Mouse (Mus musculus): Measurements from ENCODE around the gene Rab37.

The Rab37 gene

DNA sequence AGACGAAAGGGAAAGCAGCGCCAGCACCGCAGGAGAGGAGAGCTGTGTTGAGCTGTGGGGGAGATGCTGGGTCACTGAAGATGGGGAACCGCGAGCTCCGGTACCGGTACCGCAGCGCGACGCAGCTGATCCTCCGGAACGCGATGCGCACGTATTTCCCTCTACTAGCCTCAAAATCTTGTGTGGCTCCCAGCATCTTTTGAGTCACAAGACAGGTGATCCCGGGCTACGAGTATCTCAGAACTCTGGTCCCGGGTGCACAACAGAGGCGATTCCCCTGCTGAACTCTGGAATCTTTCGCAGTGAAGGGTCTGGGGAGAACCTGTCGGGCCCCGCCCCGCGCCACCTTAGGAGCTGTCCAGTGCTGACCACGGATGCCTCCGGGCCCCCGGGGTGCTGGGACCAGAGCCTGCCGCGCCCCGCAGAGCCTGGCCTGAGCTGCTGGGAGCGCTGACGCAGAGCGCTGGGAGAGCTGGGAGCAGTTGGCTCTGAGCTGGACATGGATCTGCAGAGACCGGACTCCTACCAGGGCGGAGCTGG lies at the start of gene Rab37:
Gene Rab37, plus strand, starts transcription at position 70 of the 540 bp plus-strand sequence.
- in situ Hi-C loops (cut with MboI, MseI), result no loop called here

DNA sequence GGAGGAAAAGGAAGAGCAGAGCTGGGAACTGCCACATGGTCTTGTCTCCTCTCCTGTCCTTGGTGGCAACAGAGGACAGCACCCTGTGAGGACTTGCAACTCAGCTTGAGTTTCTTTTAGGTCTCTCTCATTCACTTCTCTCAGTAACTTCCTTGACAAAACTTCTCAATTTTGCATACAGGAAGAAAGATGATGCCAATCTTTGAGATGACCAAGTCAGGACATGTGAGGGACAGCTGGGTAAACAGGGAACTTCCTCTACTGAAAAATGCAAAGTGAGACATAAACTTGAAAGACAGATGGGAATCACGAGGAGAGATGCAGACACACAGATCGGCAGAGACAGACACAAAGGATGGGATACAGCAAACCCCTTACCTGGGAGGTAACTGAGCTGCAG lies 43.0 kb upstream of the Rab37 start, which contains the start of gene Cd300ld3:
Gene Cd300ld3, minus strand, starts transcription at position 151 of the 400 bp plus-strand sequence.
- in situ Hi-C loops (cut with MboI, MseI), result no loop called here

DNA sequence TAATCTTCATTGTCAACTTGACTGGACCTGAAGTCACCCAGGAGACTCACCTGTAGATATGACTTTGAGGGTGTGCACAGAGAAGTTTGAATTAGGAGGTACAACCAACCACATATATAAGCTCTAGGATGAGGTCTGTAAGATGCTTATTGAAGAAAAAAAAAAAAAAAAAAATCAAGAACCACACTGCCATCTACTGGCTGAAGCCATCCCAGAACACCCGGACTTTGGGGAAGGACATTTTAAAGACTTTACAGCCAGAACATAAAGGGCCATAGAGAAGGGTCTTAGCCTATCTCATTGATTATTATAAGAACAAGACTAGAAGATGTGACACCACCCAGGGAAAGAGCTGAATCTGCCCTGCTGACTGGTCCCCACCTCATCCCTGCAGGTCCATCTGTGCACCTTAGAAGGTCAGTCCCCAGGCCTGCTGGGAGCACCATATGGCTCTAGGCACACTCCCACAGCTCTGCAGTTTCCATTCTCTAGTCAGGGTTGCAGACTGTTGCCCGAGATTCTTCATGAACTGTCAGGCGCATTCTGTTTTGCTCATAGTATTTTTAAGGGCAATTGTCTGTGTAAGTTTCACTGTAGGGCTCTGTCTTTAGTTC lies 41.8 kb upstream of the Rab37 start:
- in situ Hi-C loops (cut with MboI, MseI), result no loop called here

DNA sequence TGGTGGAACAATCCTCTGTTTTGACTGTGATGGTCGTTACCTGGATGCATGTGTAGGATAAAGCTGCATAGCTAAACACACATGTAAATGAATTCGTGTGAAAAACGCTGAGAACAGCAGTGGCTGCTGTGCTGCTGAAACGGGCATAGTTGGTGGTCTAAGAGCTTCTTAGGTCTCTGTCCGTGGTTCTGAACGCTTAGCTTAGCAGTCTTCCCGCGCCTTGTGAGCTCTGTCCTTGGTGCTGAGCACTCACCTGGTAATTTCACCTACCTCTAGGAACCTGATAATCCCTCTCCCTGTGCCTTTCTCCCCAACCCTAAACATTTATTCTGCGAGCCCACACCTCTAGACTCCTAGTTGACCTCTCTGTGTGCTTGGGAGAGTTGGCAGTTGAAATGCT lies 39.0 kb upstream of the Rab37 start:
- in situ Hi-C loops (cut with MboI, MseI), result no loop called here

DNA sequence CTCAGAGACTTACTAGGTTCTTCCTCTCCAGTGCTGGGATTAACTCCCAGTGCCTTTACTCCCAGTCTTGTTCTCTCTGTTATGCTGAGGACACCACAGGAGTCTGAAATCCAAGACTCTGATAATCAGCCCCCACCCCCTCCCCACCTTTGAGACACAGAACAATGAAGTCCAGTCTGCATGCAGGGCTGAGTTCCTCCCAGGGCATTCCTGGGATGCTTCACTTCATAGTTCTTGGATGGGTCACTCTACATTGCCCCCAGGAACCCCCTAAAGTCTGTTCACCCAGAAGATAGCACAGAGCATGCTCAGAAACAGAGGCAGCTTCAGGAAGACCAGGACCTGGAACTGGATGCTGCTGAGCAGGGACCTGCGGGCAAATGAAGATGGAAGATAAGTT lies 38.2 kb upstream of the Rab37 start:
- in situ Hi-C loops (cut with MboI, MseI), result no loop called here

DNA sequence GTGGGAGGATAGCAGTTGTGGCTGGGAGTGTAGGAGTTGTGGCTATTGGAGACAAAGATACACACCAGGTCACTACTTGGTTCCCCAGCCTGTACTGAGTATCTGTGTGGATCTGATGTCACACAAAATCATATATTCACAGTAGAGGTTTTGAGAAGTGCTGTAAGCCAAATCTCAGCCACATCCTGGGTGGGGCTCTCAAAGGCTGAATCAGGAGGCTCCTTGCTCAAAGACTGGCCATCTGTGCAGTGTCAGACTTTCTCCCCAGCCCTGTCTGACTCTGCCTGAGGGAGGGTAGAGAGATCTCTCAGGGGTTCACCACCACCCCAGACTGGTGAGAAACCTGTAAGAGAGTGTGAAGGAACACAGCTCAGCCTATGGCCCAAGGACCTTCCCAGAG lies 36.7 kb upstream of the Rab37 start:
- in situ Hi-C loops (cut with MboI, MseI), result no loop called here

DNA sequence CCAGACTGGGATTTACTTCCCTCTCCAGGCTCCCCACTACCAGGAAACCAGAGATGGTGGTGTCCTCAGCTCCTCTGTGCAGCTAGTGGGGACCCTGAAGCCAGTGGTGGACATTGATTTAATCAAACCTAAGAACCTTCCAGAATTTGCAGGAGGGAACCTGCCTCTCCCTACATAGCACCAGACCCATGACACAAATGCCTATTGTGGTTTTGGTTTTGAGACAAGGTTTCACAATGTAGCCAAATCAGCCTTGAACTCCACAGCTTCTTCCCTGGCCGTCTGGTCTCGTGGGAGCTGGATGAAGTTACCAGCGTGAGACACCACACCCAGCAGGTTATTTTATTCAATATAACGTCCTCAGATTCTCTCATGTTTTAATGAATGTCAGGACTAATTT lies 32.5 kb upstream of the Rab37 start:
- in situ Hi-C loops (cut with MboI, MseI), result loop anchor here (5.0 kb wide), 1 partner anchor 36 kb away; no protein-coding TSS in a partner anchor

DNA sequence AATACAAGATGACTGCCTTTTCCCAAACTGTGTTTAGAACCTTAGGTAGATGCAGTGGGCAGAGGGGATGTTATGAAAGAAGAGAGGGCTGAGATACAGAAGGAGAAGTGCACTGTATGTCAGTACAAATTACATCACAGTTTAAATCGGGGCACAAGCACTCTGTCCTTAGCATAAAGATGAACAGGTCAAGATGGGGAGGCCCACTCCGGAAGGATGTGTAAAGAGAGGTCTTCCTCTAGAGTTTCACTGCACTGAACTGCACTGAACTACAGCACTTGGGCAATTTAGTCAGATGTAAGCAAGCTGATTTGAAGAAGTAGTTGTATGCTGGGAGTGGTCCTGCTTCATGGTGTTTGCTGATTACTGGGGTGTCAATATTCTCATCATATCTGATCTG lies 31.4 kb upstream of the Rab37 start:
- in situ Hi-C loops (cut with MboI, MseI), result loop anchor here (5.0 kb wide), 1 partner anchor 37 kb away; no protein-coding TSS in a partner anchor

DNA sequence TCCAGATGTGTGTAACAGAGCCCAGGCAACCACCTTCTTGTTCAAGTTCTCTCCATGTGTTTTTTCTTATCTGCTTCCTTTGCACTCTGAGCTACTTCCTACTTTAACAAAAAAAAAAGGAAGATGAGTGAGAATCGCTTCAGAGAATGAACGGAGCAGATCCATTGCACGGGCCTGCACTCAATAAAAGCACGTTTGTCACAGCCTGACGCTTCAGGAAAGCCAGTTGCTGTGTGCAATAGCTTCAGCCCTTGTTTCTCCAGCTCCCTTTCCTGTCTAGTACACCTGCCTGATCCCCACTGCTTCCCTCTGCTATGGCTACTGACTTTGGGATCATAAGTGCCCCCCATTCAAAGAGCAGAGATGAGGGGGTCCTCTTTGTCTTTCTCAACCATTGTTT lies 29.2 kb upstream of the Rab37 start, which contains the start of gene Cd300e:
Gene Cd300e, minus strand, starts transcription at position 101 of the 400 bp plus-strand sequence.
- in situ Hi-C loops (cut with MboI, MseI), result no loop called here

DNA sequence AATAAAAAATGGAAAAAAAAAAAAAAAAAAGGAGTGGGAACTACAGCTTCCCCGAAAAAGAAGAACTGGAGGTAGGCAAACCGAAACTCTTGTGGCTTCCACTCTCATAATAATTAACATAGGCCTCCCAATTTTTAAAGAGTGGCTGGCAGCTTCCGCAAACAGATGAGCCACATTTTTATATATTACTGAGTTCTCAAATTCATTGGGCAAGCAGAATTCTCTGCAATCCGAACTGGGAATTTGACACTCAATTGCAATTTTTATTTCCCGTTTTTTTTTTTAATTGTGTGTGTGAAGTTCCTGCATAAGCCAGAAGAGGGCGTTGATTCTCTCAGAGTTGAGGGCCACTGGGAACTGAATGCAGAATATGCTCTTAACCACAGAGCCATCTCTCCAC lies 24.5 kb upstream of the Rab37 start:
- in situ Hi-C loops (cut with MboI, MseI), result no loop called here

DNA sequence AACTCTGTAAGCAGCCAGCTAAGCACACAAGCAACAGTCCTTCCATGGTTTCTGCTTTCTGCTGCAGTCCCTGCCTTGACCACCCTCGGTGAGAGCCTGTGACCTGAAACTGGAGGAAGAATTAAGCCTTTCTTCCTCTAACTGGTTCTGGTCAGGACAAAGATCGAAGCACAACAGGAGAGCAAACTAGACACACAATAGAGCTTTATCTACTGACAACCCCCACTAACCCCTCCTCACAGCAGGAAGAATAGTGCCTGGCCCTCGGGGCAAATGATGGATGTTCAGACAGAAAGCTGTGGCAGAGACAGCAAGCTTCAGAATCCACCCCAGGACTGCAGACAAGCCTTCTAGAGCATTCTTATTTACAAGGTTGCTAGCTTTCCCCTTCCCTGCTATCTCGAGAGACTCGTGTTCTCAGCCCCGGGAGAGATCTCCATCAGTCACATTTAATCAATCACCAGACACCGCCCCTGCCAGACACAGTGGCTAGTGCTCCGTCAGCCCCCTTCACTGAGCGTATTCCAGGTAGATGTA lies 20.1 kb upstream of the Rab37 start:
- in situ Hi-C loops (cut with MboI, MseI), result no loop called here

DNA sequence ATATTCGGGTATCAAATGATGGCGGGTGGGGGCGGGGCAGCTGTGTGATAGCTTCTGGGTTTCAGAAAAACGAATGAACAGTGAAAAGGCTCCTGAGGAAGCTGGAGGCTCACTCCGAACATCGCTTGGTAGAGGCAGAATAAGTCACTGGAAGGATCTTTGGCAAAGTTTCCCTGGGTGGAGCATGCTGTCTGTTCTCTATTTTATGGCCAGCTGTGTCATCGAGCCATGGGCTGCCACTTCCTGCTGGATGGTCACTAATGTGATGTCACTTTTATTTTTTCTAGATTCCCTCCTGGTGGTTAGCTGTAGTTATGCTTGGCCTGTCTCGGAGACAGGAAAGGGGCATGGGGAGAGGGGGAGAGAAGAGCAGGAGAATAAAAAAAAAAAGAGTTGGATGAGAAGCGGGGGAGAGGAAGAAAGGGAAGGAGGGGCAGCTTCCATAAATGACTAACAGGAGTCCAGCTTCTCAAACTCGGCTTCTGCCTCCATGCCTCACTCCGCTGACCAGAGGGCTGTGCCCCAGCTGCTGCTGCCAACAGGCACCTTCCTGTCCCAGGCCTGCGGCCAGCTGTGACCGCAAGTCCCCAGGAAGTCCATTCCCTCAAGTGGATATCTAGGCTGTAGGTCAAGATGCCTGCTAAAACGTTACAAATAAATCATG lies 19.5 kb upstream of the Rab37 start:
- in situ Hi-C loops (cut with MboI, MseI), result no loop called here

DNA sequence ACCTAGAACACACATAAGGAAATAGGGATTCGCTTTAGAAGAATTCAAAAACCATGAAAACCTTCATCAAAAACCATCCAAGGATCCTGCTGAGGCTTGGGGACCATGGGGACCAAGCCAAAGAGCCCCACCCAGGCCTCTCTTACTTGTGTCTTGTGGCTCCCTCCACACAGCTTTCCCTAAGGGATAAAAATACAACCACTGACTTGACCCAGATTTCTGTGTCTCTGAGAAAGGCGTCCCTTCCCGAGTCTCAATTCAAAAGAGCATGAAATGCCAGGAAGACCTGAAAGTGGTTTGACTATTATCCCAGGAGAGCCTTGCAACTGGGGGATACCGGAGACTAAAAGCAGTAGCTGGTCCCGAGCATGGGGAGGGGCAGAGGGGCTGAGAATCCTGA lies 18.2 kb upstream of the Rab37 start:
- in situ Hi-C loops (cut with MboI, MseI), result no loop called here

DNA sequence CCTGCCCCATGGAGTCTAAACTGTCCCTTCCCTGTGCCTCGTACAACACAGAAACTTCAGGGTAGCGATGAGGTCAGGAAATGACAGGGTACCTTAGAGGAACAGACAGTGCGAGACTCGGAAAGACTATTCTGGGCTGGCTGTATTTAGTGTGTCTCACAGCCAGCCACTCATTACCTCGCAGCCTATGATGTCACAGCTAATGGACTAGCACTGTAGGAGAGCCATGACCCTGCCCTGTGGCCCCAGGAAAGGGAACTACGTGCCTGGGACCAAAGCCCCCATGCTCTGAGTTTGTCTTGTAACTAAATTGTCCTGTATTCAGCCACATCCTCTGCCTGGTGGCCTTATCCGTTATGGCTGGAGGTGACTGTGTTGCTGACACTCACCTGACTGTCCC lies 15.8 kb upstream of the Rab37 start:
- in situ Hi-C loops (cut with MboI, MseI), result no loop called here

DNA sequence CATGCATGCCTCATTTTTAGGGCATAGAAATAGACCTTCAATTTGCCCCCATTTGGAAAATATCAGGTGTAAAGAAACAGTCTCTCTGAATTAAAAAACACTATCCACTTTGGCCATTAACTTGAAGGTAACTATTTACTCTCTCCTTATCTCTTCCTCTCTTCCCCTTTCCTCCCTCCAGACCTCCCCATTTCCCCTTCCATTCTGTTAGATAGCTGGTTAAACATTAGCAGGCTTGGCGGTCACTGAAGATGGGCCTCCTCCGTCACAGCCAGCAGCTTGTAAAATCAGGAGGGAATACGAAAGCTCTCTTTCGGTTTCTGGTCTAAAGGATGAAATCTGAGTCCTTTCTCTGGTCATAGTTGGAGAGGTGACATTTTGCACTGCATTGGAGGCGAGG lies 15.4 kb upstream of the Rab37 start:
- in situ Hi-C loops (cut with MboI, MseI), result no loop called here

DNA sequence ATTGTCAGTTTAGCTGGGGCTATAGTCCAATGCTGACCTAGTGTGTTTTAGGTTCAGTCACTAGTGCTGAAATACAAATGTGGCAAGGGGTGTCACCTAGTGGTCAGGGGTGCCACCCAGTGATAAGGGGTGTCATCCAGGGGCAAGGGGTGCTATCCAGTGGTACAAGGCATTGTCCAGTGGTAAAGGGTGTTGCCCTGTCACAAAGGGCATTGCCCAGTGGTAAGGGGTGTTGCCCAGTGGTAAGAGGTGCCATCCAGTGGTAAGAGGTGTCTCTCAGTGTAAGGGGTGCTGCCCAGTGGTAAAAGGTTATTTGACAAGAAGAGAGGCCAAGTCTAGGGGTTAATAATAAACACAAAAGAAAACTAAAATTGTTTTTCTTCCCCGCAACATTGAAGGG lies 13.8 kb upstream of the Rab37 start:
- in situ Hi-C loops (cut with MboI, MseI), result no loop called here

DNA sequence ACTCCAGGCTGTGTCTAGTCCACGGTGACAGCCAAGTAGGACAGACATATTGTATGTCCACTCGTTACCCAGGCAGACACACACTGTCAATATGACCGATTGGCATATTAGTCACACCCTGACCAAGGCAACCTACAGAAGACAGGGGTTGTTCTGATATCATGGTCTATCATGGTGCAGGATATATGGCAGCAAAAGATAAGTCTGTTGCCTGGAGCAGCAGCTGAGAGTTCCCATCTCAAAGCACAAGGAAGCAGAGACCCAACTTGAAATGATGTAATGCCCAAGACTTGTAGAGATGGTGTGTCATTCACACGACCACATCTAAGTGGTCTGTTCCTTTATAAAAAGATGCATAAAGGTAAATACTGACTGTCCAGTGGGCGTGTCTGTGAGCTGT lies 12.6 kb upstream of the Rab37 start:
- in situ Hi-C loops (cut with MboI, MseI), result no loop called here

DNA sequence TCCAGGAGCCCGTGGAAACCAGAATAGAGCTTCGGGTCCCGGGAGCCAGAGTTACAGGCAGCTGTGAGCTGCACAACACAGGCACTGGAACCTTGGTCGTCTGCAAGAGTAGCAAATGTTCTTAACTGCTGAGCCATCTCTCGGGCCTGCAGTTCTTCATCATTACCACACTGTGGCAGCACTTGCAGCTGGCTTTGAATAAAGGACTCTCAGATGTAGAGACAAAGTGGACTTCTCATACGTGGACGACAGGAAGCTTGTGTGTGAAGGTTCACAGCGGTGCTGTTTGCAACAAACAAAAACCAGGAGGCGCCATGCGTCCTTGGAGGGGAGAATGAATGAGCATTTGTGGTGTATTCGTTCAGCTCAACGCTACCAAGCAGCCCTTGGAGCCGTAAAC lies 10.3 kb upstream of the Rab37 start:
- in situ Hi-C loops (cut with MboI, MseI), result loop anchor here (5.0 kb wide), 1 partner anchor 71 kb away; no protein-coding TSS in a partner anchor

DNA sequence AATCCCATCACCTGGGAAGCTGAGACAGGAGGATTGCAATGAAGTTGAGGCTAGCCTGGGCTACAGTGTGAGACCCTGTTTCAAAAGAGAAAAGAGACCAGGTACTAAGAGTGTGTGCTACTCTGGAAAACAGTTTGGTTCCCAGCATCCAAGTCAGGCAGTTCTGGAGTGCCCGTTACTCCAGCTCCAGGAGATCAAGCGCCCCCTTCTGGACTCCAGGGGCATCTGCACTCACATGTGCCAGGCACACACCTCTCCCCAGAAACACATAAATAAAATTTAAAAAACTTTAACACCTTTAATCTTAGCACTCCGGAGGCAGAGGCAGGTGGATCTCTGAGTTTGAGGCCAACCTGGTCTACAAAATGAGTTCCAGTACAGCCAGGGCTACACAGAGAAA lies 9.9 kb upstream of the Rab37 start:
- in situ Hi-C loops (cut with MboI, MseI), result loop anchor here (5.0 kb wide), 1 partner anchor 71 kb away; no protein-coding TSS in a partner anchor

DNA sequence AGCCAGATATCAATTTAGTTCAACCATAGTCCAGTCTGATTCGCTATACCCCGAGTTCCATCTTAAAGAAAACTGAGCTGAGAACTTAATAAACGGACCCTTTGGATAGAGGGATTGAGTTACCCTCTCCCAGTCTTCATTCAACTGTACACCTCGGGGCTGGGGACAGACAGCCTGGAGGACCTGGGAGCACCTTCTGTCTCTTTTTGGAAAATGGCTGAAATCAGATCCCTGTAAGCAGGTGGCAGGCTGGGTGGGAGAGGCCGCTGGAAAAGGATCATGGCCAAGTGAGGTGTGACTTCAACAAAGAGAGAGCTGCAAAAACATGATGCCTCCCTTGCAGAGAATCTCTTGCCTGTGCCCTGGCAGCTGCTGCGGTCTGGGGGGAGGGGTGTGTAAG lies 9.0 kb upstream of the Rab37 start:
- in situ Hi-C loops (cut with MboI, MseI), result loop anchor here (5.0 kb wide), 1 partner anchor 70 kb away; no protein-coding TSS in a partner anchor

DNA sequence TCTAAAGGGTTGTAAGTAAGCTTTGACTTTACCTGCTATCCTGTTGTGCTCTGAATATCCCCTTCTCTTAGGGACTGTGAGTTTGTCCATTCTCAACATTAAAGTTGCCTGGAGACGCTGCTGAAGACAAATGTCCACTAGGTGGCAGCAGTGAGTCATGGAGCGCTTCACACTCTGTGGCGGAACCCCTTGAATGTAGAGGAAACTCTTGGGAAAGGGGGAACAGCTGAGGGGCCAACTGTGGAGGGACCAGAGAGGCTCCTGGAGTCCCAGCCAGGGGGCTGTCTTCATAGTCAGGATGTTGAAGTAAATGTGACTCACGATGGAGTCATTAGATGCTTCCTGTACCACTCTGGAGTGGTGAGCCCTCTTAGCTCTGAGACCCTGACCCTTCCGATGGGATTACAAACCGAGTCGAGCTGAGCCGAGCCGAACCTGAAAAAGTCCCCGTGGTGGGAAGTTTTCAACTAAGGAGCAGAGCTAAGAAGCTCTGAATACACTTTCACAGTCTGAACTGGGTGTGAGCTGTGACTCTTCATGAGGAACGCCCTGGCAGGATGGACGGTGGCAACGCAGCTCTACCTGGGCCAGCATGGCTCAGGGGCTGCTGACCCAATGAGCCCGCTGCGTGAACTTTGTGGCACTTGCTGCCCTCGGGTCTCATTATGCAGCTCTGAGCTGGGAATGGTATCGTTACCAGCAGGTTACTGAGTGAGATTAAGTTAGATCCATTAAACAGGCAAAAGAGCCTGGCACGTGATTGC lies 7.7 kb upstream of the Rab37 start:
- in situ Hi-C loops (cut with MboI, MseI), result loop anchor here (5.0 kb wide), 1 partner anchor 69 kb away; no protein-coding TSS in a partner anchor

DNA sequence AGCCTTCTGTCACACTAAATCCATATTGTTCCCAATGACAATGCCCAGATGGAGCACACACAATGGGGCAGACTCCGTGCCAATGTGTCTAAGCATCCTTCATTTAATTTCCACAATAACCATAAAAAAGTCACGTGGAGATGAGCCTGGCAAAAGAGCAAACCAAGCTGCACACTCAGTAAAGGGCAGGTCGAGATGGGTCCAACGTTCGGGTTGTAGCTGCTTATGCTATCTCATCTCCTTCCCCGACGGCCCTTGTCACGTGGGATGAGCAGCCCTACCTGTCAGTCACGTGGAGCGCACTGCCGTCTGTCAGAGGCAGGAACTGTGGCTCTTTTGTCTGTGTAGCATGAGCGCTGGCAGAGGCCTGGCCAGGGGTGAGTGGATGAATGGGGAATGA lies 6.6 kb upstream of the Rab37 start:
- in situ Hi-C loops (cut with MboI, MseI), result loop anchor here (5.0 kb wide), 1 partner anchor 68 kb away; no protein-coding TSS in a partner anchor

Measured in T-helper 2 cell (primary cell).